Mouse (Mus musculus): Measurements from ENCODE around the gene Tnfrsf9. TPM values are rescaled to one million over a fixed set of nuclear protein-coding genes. Genes with fewer than 3 reads are reported as not detected.

The Tnfrsf9 gene
- polyA plus RNA-seq, 1 experiment from 2014 or later: 0.36 TPM

DNA sequence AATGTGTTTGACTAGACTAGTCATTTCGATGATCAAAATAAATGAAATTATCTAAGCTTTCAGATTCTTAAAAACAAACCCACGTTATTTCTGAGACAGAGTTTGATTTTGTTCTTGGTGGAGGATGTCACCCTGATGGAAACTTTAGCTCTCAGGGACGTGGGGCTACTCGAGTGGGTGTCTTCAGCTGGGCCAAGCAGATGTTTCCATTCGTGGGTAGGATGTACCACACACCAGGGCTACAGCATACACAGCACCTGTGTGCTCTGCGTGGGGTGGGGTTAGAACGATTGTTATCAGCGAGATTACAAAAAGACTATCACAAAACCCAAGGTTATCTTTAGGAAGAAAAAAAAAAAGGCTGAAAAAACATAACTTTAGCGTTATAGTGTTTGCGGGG is 36.6 kb downstream of the Tnfrsf9 start:
- H3K27ac ChIP-seq (replicated peaks; ENCODE audit: low read depth, low read length): no peak overlapping the region
- H3K4me3 ChIP-seq (ENCODE audit: low read depth, low read length): no peak overlapping the region
- no peaks in the 10 kb centered on the region for H3K4me1 ChIP-seq (ENCODE audit: control insufficient read depth, insufficient read depth, low read length)
- no peak for ATAC-seq (replicated peaks; ENCODE audit: insufficient number of reproducible peaks, low FRiP score, low TSS enrichment, low read depth)
- no peak overlapping the region for H3K4me2 ChIP-seq (ENCODE audit: low read depth, low read length)
- H3K27me3 ChIP-seq (ENCODE audit: control insufficient read depth, insufficient read depth, low read length): no peaks in the 10 kb centered on the region
- no peaks in the 10 kb centered on the region for H3K36me3 ChIP-seq (replicated peaks; ENCODE audit: control insufficient read depth, insufficient read depth, low read depth, low read length)
- DNase-seq (ENCODE audit: low spot score): no peak
- no peak overlapping the region for H3K9ac ChIP-seq (replicated peaks; ENCODE audit: low read length)
- 85% methylated on average over 10 of the region's 10 CpGs for WGBS
- no peaks in the 10 kb centered on the region for H3K9me3 ChIP-seq (replicated peaks; ENCODE audit: control insufficient read depth, low read length)

DNA sequence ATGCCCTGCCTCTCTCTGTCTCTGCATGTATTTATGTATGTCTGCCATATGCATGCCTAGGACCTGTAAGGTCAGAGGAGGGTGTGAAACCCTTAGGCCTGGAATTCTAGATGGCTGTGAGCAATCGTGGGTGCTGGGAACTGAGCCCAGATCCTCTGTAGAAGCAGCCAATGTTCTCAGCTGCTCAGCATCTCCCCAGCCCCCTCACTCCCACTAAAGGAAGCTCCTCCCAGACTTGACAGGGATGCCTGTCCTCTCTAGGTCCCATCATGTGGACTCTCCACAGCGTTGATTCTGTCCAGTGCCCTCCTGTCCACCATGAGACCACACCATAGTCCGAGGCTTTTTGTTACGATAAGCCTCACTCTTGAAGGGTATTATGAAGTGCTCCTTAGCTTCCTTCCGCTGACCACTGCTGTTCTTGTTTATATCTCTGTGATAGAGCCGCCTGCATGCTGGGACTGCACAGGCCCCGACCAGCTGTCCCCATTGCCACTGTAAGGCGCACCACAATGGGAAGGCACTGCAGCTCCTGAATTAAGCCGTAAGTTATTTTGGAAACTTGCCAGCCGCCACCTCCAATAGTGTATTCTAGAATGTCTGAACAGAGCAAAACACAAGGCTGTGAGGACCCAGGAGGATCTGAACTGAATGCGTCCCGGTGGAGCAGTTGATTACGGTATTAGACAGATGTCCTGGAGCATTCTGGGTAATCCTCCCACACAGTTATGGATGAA is 42.2 kb downstream of the Tnfrsf9 start:
- 80% methylated on average over 13 of the region's 13 CpGs for WGBS
- ATAC-seq (replicated peaks; ENCODE audit: insufficient number of reproducible peaks, low FRiP score, low TSS enrichment, low read depth) (no peak; the same call in 1 of the 2 replicates), DNase-seq (ENCODE audit: low spot score) (no peak)
- Histone ChIP-seq H3K27me3 (ENCODE audit: control insufficient read depth, insufficient read depth, low read length) (no peaks in the 10 kb centered on the region), H3K4me1 (ENCODE audit: control insufficient read depth, insufficient read depth, low read length) (no peaks in the 10 kb centered on the region), H3K9ac (replicated peaks; ENCODE audit: low read length) (no peak overlapping the region), H3K4me3 (ENCODE audit: low read depth, low read length) (no peak overlapping the region), H3K27ac (replicated peaks; ENCODE audit: low read depth, low read length) (no peak overlapping the region), H3K36me3 (replicated peaks; ENCODE audit: control insufficient read depth, insufficient read depth, low read depth, low read length) (no peaks in the 10 kb centered on the region), H3K9me3 (replicated peaks; ENCODE audit: control insufficient read depth, low read length) (no peaks in the 10 kb centered on the region), H3K4me2 (ENCODE audit: low read depth, low read length) (no peak overlapping the region)

DNA sequence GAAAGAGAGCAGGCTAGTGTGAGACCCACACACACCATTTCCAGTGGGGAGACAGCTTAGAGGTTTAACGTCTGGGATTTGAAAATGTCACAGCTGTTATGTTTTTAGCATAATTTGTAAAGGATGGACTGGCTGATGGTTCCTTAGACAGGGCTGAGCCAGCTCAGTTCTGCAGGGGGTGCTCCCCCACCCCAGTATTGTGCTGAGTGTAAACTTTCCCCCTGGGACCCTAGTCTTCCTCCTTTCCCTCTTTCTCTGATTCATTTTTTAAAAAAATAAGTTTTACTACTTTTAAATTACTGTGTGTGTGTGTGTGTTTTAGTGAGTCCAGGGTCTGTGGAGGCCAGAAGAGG is 42.7 kb downstream of the Tnfrsf9 start:
- H3K27me3 ChIP-seq (ENCODE audit: control insufficient read depth, insufficient read depth, low read length): no peaks in the 10 kb centered on the region
- no peak overlapping the region for H3K4me3 ChIP-seq (ENCODE audit: low read depth, low read length)
- H3K4me1 ChIP-seq (ENCODE audit: control insufficient read depth, insufficient read depth, low read length): no peaks in the 10 kb centered on the region
- DNase-seq (ENCODE audit: low spot score) (no peak), ATAC-seq (replicated peaks; ENCODE audit: insufficient number of reproducible peaks, low FRiP score, low TSS enrichment, low read depth) (no peak)
- H3K9me3 ChIP-seq (replicated peaks; ENCODE audit: control insufficient read depth, low read length): no peaks in the 10 kb centered on the region
- H3K27ac ChIP-seq (replicated peaks; ENCODE audit: low read depth, low read length): no peak overlapping the region
- H3K9ac ChIP-seq (replicated peaks; ENCODE audit: low read length): no peak overlapping the region
- no peak overlapping the region for H3K4me2 ChIP-seq (ENCODE audit: low read depth, low read length)
- H3K36me3 ChIP-seq (replicated peaks; ENCODE audit: control insufficient read depth, insufficient read depth, low read depth, low read length): no peaks in the 10 kb centered on the region
- 69% methylated on average over 1 of the region's 1 CpGs for WGBS

DNA sequence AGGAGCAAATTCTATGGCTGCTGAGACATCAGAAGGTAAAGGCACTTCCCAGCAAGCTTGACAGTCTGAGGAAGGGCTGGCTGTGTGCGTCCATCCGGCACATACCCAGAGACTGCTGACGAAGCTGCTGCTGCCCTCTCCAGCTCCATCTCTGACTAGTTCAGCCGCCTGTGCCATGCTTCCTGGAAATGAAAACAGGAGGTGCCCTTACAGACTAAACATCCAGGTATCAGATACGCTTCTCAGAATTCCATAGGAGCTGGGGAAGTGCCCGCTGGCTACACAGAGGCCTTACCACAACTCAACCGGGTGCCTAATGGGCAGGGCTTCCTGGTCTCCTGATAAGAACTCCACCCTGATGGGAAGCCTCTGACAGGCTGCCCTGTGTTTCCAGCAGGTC is 44.2 kb downstream of the Tnfrsf9 start:
- WGBS: 71% methylated on average over 7 of the region's 7 CpGs
- no peak overlapping the region for H3K4me2 ChIP-seq (ENCODE audit: low read depth, low read length)
- no peak overlapping the region for H3K4me3 ChIP-seq (ENCODE audit: low read depth, low read length)
- no peak overlapping the region for H3K27ac ChIP-seq (replicated peaks; ENCODE audit: low read depth, low read length)
- no peaks in the 10 kb centered on the region for H3K4me1 ChIP-seq (ENCODE audit: control insufficient read depth, insufficient read depth, low read length)
- H3K9me3 ChIP-seq (replicated peaks; ENCODE audit: control insufficient read depth, low read length): no peaks in the 10 kb centered on the region
- no peaks in the 10 kb centered on the region for H3K27me3 ChIP-seq (ENCODE audit: control insufficient read depth, insufficient read depth, low read length)
- DNase-seq (ENCODE audit: low spot score): no peak
- no peak for ATAC-seq (replicated peaks; ENCODE audit: insufficient number of reproducible peaks, low FRiP score, low TSS enrichment, low read depth)
- no peaks in the 10 kb centered on the region for H3K36me3 ChIP-seq (replicated peaks; ENCODE audit: control insufficient read depth, insufficient read depth, low read depth, low read length)
- no peak overlapping the region for H3K9ac ChIP-seq (replicated peaks; ENCODE audit: low read length)

DNA sequence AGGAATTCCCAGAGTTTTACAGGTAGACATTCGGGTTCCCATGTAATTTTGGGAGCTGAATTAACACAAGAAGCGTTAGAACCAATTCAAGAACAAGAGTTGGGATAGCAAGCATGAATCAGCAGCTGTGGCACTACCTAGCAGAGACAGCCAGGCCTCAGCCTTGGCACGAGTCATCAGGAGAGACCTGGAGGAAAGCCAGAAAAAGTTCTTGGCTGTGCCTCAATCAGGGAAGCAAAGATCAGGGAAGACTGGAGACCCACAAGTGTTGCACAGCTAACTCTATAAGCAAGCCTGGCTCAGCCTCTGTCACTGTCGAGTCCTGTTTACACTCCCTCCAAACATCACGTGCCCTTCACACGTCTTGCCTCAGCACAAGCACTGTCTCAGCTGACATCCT is 47.9 kb downstream of the Tnfrsf9 start:
- no peaks in the 10 kb centered on the region for H3K9me3 ChIP-seq (replicated peaks; ENCODE audit: control insufficient read depth, low read length)
- ATAC-seq (replicated peaks; ENCODE audit: insufficient number of reproducible peaks, low FRiP score, low TSS enrichment, low read depth) (no peak), DNase-seq (ENCODE audit: low spot score) (no peak)
- no peaks in the 10 kb centered on the region for H3K27me3 ChIP-seq (ENCODE audit: control insufficient read depth, insufficient read depth, low read length)
- no peak overlapping the region for H3K4me2 ChIP-seq (ENCODE audit: low read depth, low read length)
- H3K36me3 ChIP-seq (replicated peaks; ENCODE audit: control insufficient read depth, insufficient read depth, low read depth, low read length): no peaks in the 10 kb centered on the region
- no peak overlapping the region for H3K4me3 ChIP-seq (ENCODE audit: low read depth, low read length)
- no peak overlapping the region for H3K9ac ChIP-seq (replicated peaks; ENCODE audit: low read length)
- H3K27ac ChIP-seq (replicated peaks; ENCODE audit: low read depth, low read length): no peak overlapping the region
- H3K4me1 ChIP-seq (ENCODE audit: control insufficient read depth, insufficient read depth, low read length): no peaks in the 10 kb centered on the region
- WGBS: 70% methylated on average over 6 of the region's 6 CpGs

DNA sequence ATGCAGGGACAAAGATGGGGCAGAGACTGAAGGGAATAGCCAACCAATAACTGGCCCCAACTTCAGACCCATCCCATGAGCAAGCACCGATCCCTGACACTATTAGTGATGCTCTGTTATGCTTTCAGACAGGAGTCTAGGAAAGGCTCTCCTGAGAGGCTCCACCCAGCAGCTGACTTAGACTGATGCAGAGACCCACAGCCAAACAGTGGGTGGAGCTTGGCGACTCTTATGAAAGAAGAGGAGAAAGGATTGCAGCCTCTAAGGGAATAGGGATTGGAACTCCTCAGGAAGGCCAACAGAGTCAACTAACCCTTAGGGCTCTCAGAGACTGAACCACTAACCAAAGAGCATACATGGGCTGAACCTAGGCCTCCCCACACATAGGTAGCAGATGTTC is 49.3 kb downstream of the Tnfrsf9 start:
- Histone ChIP-seq H3K4me3 (ENCODE audit: low read depth, low read length) (no peak overlapping the region), H3K36me3 (replicated peaks; ENCODE audit: control insufficient read depth, insufficient read depth, low read depth, low read length) (no peaks in the 10 kb centered on the region), H3K4me2 (ENCODE audit: low read depth, low read length) (no peak overlapping the region), H3K27ac (replicated peaks; ENCODE audit: low read depth, low read length) (no peak overlapping the region), H3K4me1 (ENCODE audit: control insufficient read depth, insufficient read depth, low read length) (no peaks in the 10 kb centered on the region), H3K9me3 (replicated peaks; ENCODE audit: control insufficient read depth, low read length) (no peaks in the 10 kb centered on the region), H3K27me3 (ENCODE audit: control insufficient read depth, insufficient read depth, low read length) (no peaks in the 10 kb centered on the region), H3K9ac (replicated peaks; ENCODE audit: low read length) (no peak overlapping the region)
- DNase-seq (ENCODE audit: low spot score) (no peak), ATAC-seq (replicated peaks; ENCODE audit: insufficient number of reproducible peaks, low FRiP score, low TSS enrichment, low read depth) (no peak)
- WGBS: 63% methylated on average over 2 of the region's 2 CpGs

DNA sequence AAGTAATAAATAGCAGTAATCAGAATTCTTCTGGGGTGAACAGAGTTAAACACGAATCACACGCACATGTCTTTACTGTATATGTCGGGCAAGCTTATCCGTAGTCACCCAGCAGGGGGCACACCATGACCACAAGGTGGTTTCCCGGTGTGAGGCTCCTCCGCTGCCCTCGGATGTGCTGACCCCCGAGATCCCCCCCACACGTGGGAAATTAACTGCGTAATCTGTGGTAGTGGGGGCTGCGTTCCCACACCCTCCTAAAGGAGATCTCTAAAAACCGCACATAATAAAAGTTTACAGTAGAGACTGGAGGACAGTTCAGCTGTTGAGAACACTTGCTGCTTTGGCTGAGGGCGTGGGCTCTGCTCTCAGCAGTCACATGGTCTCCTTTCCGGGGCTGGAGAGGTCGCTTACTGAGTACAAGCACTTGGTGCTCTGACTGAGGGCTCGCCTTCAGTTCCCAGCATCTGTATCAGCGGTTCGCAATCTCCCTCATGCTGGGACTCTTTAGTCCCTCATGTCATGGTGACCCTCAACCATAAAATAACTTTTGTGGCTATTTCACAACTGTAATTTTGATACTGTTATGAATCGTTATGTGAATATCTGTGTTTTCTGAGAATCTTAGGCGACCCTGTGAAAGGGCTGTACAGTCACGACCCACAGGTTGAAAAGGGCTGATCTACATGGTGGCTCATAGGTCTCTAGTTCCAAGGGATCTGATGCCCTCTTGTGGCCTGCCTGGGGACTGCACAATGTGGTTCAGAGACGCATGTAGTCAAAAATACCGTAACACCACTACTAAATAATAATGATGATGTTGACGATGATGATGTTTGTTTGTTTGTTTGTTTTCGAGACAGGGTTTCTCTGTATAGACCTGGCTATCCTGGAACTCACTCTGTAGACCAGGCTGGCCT is 50.5 kb downstream of the Tnfrsf9 start:
- Histone ChIP-seq H3K27me3 (ENCODE audit: control insufficient read depth, insufficient read depth, low read length) (no peaks in the 10 kb centered on the region), H3K9ac (replicated peaks; ENCODE audit: low read length) (no peak overlapping the region), H3K4me2 (ENCODE audit: low read depth, low read length) (peak overlapping the region; percentile 13; the same call in 1 of the 2 replicates), H3K36me3 (replicated peaks; ENCODE audit: control insufficient read depth, insufficient read depth, low read depth, low read length) (no peaks in the 10 kb centered on the region), H3K4me3 (ENCODE audit: low read depth, low read length) (no peak overlapping the region), H3K9me3 (replicated peaks; ENCODE audit: control insufficient read depth, low read length) (no peaks in the 10 kb centered on the region), H3K4me1 (ENCODE audit: control insufficient read depth, insufficient read depth, low read length) (no peaks in the 10 kb centered on the region), H3K27ac (replicated peaks; ENCODE audit: low read depth, low read length) (no peak overlapping the region)
- ATAC-seq (replicated peaks; ENCODE audit: insufficient number of reproducible peaks, low FRiP score, low TSS enrichment, low read depth) (peak; percentile 41; the same call in 1 of the 2 replicates), DNase-seq (ENCODE audit: low spot score) (peak; percentile 92)
- WGBS: 12% methylated on average over 25 of the region's 25 CpGs

DNA sequence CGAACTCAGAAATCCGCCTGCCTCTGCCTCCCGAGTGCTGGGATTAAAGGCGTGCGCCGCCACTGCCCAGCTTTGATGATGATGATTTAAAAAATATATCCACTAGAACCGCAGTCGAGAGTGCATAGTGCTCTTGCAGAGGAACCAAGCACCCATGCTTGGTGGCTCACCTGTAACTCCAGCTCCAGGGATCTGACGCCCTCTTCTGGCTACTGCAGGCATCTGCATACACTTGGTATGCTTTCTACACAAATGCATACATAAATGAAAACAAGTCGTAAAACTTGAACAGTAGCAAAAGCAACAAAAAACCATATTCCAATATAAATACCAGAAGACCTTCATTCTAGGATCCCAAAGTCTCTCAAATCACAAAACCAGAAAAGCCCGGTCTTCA is 51.2 kb downstream of the Tnfrsf9 start:
- Histone ChIP-seq H3K27me3 (ENCODE audit: control insufficient read depth, insufficient read depth, low read length) (no peaks in the 10 kb centered on the region), H3K9me3 (replicated peaks; ENCODE audit: control insufficient read depth, low read length) (no peaks in the 10 kb centered on the region), H3K4me3 (ENCODE audit: low read depth, low read length) (no peak overlapping the region), H3K9ac (replicated peaks; ENCODE audit: low read length) (no peak overlapping the region), H3K27ac (replicated peaks; ENCODE audit: low read depth, low read length) (no peak overlapping the region), H3K4me1 (ENCODE audit: control insufficient read depth, insufficient read depth, low read length) (no peaks in the 10 kb centered on the region), H3K4me2 (ENCODE audit: low read depth, low read length) (no peak overlapping the region), H3K36me3 (replicated peaks; ENCODE audit: control insufficient read depth, insufficient read depth, low read depth, low read length) (no peaks in the 10 kb centered on the region)
- ATAC-seq (replicated peaks; ENCODE audit: insufficient number of reproducible peaks, low FRiP score, low TSS enrichment, low read depth) (no peak), DNase-seq (ENCODE audit: low spot score) (no peak)
- 66% methylated on average over 11 of the region's 11 CpGs for WGBS
